Mouse (Mus musculus): ENCODE data around the gene Ulk3.
A peak's percentile ranks its signal among the peaks of the same experiment; 100 is the strongest.

The Ulk3 gene

GRCm38 (mm10) chr9:57643856-57644180 is 54.6 kb downstream of the Ulk3 start:
- DNase-seq (ENCODE audit: low read depth, low spot score): no peak

GRCm38 (mm10) chr9:57644442-57644943 is 55.2 kb downstream of the Ulk3 start:
- no peak for DNase-seq (ENCODE audit: low read depth, low spot score)

- DNase-seq (ENCODE audit: low read depth, low spot score): peak; percentile 84
These were observed 56.0 kb downstream of the Ulk3 start for GRCm38 (mm10) chr9:57644944-57645893.
